Mouse (Mus musculus): ENCODE measurements around the gene Slc43a2. TPM values are rescaled to one million over a fixed set of nuclear protein-coding genes. Genes with fewer than 3 reads are reported as not detected.

Gene Slc43a2
- polyA plus RNA-seq, 1 experiment = 363 TPM

DNA sequence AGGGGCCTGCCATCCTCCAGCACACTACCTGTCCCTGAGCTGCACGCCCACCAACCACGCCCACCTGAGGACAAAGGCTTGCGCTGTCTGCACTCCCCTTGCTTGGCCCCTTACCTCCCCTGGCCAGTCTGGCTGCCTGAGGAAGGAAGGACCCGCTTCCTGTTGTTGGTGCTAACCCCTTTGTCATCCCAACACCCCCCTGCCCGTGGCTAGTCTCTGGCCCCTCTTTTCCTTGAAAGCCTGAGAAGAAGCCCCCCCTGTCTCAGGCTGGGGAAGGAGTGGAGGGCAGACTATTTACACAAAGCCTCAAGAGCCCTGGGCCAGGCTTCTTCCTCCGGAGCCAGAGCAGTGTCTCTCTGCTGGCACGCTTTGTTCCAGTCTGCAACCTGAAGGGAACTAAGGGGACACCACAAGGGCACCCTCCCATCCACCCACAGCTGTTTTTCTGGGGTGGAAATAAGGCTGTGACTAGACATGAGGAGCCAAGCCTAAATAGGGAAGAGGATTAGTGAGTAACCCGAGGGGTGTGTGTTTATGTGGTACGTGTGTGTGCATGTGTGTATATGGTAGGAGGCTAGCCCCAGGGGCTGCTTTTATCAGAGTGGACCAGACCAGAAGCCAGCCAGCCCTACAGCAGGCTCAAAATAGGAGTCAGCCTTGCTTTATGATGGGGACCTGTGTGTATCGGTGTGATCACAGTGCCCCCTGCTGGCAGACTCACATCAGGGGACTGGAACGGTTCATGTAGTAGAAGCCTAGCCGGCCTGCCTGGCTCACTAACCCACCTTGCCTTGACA is 41.6 kb downstream of the Slc43a2 start:
- no peak overlapping the region for H3K4me3 ChIP-seq (ENCODE audit: insufficient read depth, low read depth, low read length)
- H3K4me1 ChIP-seq (ENCODE audit: control insufficient read depth, insufficient read depth, low read length) = peaks cover 25% of the 10 kb centered on the region
- TF ChIP-seq CTCF (IDR thresholded peaks at IDR 0.05; ENCODE audit: insufficient read depth, low read depth, low read length) (peak; percentile 76), POLR2A (IDR thresholded peaks at IDR 0.05; ENCODE audit: insufficient read depth, low read depth, low read length) (no peak)
- H3K27ac ChIP-seq (ENCODE audit: insufficient read depth, low read depth, low read length) = peak overlapping the region; percentile 93
- WGBS = 12% methylated on average over 12 of the region's 12 CpGs

DNA sequence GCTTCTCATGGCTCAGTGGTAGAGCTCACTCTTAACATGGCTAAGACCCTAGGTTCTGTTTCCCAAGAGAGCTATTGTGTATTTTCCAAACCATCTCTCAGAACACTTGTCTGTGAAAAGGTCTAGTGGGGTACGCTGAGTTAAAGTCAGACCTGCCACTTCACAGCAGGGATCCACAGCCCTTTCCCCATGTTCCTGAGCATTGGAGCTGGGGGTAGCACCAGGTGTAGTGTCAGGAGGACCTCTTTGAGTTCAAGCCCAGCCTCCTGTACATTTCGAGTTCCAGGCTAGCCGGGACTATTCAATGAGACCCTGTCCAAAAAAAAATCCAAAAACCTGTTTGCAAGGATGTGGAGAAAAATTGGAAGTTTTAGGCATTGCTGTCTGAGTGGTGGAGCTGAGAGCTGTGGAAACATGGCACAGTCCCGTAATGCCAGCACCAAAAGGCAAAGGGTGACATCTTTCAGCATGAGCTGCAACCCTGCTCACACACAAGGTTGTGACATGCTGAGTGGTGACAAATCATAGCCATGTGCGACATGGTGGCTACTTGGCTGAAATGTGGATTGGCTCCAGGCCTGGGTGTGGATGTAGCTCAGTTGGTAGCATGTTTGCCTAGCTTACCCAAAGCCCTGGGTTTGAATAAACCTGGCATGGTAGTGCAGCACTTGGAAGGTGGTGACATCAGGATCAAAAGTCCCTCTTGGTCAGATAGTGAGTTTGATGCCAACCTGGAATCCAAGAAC is 43.1 kb downstream of the Slc43a2 start:
- TF ChIP-seq CTCF (IDR thresholded peaks at IDR 0.05; ENCODE audit: insufficient read depth, low read depth, low read length) (no peak), POLR2A (IDR thresholded peaks at IDR 0.05; ENCODE audit: insufficient read depth, low read depth, low read length) (no peak)
- H3K4me3 ChIP-seq (ENCODE audit: insufficient read depth, low read depth, low read length) = no peak overlapping the region
- WGBS = 84% methylated on average over 5 of the region's 5 CpGs
- peaks cover 25% of the 10 kb centered on the region for H3K4me1 ChIP-seq (ENCODE audit: control insufficient read depth, insufficient read depth, low read length)
- no peak overlapping the region for H3K27ac ChIP-seq (ENCODE audit: insufficient read depth, low read depth, low read length)

GRCm38 (mm10) chr11:75575560-75576123 is 44.1 kb downstream of the Slc43a2 start:
- no peak for TF ChIP-seq CTCF (IDR thresholded peaks at IDR 0.05; ENCODE audit: insufficient read depth, low read depth, low read length)
- no peak for TF ChIP-seq POLR2A (IDR thresholded peaks at IDR 0.05; ENCODE audit: insufficient read depth, low read depth, low read length)
- Histone ChIP-seq H3K27ac (ENCODE audit: insufficient read depth, low read depth, low read length) (no peak overlapping the region), H3K4me1 (ENCODE audit: control insufficient read depth, insufficient read depth, low read length) (peaks cover 25% of the 10 kb centered on the region), H3K4me3 (ENCODE audit: insufficient read depth, low read depth, low read length) (no peak overlapping the region)
- WGBS = 80% methylated on average over 9 of the region's 9 CpGs

- TF ChIP-seq CTCF (IDR thresholded peaks at IDR 0.05; ENCODE audit: insufficient read depth, low read depth, low read length) (no peak), POLR2A (IDR thresholded peaks at IDR 0.05; ENCODE audit: insufficient read depth, low read depth, low read length) (no peak)
- no peaks in the 10 kb centered on the region for H3K4me1 ChIP-seq (ENCODE audit: control insufficient read depth, insufficient read depth, low read length)
- WGBS = 88% methylated on average over 5 of the region's 5 CpGs
- no peak overlapping the region for H3K4me3 ChIP-seq (ENCODE audit: insufficient read depth, low read depth, low read length)
- H3K27ac ChIP-seq (ENCODE audit: insufficient read depth, low read depth, low read length) = no peak overlapping the region
These were observed 47.1 kb downstream of the Slc43a2 start for GRCm38 (mm10) chr11:75578609-75579008.

GRCm38 (mm10) chr11:75581495-75582149 is 50.1 kb downstream of the Slc43a2 start:
- no peaks in the 10 kb centered on the region for H3K4me1 ChIP-seq (ENCODE audit: control insufficient read depth, insufficient read depth, low read length)

DNA sequence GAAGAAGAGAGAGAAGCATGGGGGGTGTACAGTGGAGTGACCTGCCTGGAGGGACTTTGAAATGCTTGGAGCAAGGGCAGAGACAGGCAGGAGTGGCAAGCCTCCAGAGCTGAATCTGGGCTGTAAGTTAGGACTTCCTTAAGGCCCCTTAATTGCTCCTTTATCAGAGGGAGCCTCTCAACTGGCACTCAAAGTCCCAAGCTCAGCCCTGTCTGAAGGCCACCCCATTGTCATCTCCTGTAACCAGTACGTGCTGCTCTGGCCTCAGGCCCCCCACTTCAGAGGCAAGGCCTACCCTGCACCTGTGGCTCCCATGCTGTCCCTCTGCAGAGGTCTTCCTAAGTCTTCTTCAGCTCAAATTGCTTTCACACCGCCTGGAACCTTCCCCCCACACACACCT is 52.0 kb downstream of the Slc43a2 start:
- 84% methylated on average over 2 of the region's 2 CpGs for WGBS
- Histone ChIP-seq H3K4me1 (ENCODE audit: control insufficient read depth, insufficient read depth, low read length) (peaks cover 2% of the 10 kb centered on the region; the same call in 1 of the 2 replicates), H3K27ac (ENCODE audit: insufficient read depth, low read depth, low read length) (no peak overlapping the region), H3K4me3 (ENCODE audit: insufficient read depth, low read depth, low read length) (no peak overlapping the region)
- TF ChIP-seq CTCF (IDR thresholded peaks at IDR 0.05; ENCODE audit: insufficient read depth, low read depth, low read length) = no peak
- no peak for TF ChIP-seq POLR2A (IDR thresholded peaks at IDR 0.05; ENCODE audit: insufficient read depth, low read depth, low read length)

More at GRCm38 (mm10) chr11:75581495-75582149, 50.1 kb downstream of the Slc43a2 start:
- Histone ChIP-seq H3K27ac (ENCODE audit: insufficient read depth, low read depth, low read length) (no peak overlapping the region), H3K4me3 (ENCODE audit: insufficient read depth, low read depth, low read length) (no peak overlapping the region)
- TF ChIP-seq POLR2A (IDR thresholded peaks at IDR 0.05; ENCODE audit: insufficient read depth, low read depth, low read length) (no peak), CTCF (IDR thresholded peaks at IDR 0.05; ENCODE audit: insufficient read depth, low read depth, low read length) (no peak)
- WGBS = 98% methylated on average over 7 of the region's 7 CpGs

GRCm38 (mm10) chr11:75585061-75585460 is 53.6 kb downstream of the Slc43a2 start:
- Histone ChIP-seq H3K27ac (ENCODE audit: insufficient read depth, low read depth, low read length) (no peak overlapping the region), H3K4me1 (ENCODE audit: control insufficient read depth, insufficient read depth, low read length) (peaks cover 14% of the 10 kb centered on the region), H3K4me3 (ENCODE audit: insufficient read depth, low read depth, low read length) (no peak overlapping the region)
- TF ChIP-seq POLR2A (IDR thresholded peaks at IDR 0.05; ENCODE audit: insufficient read depth, low read depth, low read length) = no peak
- no peak for TF ChIP-seq CTCF (IDR thresholded peaks at IDR 0.05; ENCODE audit: insufficient read depth, low read depth, low read length)
- 91% methylated on average over 4 of the region's 4 CpGs for WGBS

- H3K27ac ChIP-seq (ENCODE audit: insufficient read depth, low read depth, low read length) = no peak overlapping the region
- WGBS = 82% methylated on average over 5 of the region's 5 CpGs
- peaks cover 17% of the 10 kb centered on the region for H3K4me1 ChIP-seq (ENCODE audit: control insufficient read depth, insufficient read depth, low read length)
- no peak for TF ChIP-seq POLR2A (IDR thresholded peaks at IDR 0.05; ENCODE audit: insufficient read depth, low read depth, low read length)
- TF ChIP-seq CTCF (IDR thresholded peaks at IDR 0.05; ENCODE audit: insufficient read depth, low read depth, low read length) = no peak
- no peak overlapping the region for H3K4me3 ChIP-seq (ENCODE audit: insufficient read depth, low read depth, low read length)
These were observed 54.5 kb downstream of the Slc43a2 start for GRCm38 (mm10) chr11:75585978-75586377.

Measured in olfactory bulb, adult 2 months (tissue).